Mouse (Mus musculus): ENCODE data around the gene Neu2.
A peak's percentile ranks its signal among the peaks of the same experiment; 100 is the strongest.
"Not testable (repeated sequence)": the region's sequence is repeated elsewhere in the genome, so short reads cannot be mapped to it uniquely, and the experiment has no call there.

The Neu2 gene

GRCm38 (mm10) chr1:87509561-87510165 is at the start of gene Neu2:
Gene Neu2 (plus strand): TSS chr1:87509889.
- DNase-seq, result no peak

GRCm38 (mm10) chr1:87467469-87467868 is 42.2 kb upstream of the Neu2 start:
- DNase-seq, result no peak

DNA sequence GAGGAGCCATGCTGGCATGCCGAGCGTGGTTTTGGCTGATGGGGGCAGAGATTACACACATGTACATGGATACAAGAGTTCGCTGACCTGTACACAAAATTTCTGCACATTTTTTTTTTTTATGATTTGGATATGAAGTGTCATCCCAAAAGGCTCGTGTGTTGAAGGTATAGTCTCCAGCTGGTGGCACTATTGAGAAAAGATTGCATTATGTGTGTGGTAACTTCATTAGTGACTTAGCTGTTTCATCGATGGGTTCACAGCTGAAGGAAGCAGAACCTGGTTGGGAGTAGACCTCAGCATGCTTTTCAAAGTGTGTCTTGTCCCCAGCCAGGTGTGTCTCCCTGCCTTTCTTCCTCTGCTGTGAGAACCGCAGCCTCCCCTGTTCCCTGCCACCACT is 41.4 kb upstream of the Neu2 start:
- no peak for DNase-seq

DNA sequence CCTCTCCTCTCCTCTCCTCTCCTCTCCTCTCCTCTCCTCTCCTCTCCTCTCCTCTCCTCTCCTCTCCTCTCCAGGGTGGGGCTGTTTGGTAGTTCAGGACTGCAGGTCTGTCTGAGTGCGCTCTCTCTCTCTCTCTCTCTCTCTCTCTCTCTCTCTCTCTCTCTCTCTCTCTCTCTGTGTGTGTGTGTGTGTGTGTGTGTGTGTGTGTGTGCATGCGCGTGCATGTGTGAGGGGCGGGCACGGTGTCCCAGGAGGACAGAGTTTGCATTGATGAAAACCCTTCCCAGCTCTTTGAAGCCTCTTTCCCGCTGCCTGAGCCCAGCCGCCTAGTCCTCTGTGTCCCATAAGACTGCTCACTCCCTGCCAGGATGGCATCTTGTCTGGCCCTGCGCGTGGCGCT is 39.7 kb upstream of the Neu2 start, which contains the start of gene Snorc:
TSS of gene Snorc (plus strand) at position 301 of the 400 bp plus-strand sequence.
- DNase-seq, result not testable (repeated sequence)

GRCm38 (mm10) chr1:87471914-87472313 is 37.8 kb upstream of the Neu2 start:
- no peak for DNase-seq

DNA sequence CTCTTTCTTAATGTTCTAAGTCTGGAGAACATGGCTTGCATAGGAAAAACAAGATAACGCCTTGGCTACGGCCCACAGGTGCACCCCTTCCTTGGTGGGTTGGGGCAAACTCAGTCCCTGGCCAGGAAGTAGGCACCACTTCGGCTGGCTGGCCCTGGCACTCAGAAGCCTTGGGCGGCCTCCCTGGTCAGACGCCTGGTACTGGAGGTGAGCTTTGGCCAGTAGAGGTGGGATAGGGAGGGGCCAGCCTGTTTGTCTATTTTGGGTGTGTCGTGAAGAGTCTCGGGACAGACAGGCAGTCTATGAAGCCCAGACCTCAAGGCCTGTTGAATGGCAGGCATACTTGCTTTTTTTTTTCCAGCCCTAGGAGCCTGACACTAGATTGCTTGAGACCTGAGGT is 37.1 kb upstream of the Neu2 start:
- no peak for DNase-seq

GRCm38 (mm10) chr1:87475076-87475895 is 34.4 kb upstream of the Neu2 start:
- no peak for DNase-seq

- no peak for DNase-seq
Observed at GRCm38 (mm10) chr1:87482546-87482945, 27.1 kb upstream of the Neu2 start.

DNA sequence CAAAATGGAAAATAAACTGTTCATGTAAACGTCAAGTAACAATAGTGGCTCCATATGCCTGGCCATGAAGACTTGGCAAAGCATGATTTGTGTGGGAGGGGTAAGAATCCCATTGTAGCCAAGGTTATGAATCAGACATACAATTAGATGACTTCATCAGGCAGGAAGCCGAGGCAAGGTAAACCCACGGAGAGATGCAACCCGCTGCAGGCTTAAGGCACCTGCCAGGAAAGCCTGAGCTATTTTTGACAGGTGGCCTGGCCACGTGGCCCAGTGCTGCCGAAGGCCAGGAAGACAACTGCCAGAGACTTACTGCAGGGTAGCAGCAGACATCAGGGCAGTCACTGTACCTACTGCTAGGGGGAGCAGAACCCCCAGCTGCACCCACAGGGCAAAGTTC is 23.3 kb upstream of the Neu2 start:
- DNase-seq, result peak; percentile 52

GRCm38 (mm10) chr1:87492285-87492684 is 17.4 kb upstream of the Neu2 start:
- no peak for DNase-seq

- no peak for DNase-seq
Observed at GRCm38 (mm10) chr1:87493542-87493941, 16.1 kb upstream of the Neu2 start.

- no peak for DNase-seq
Observed at GRCm38 (mm10) chr1:87505524-87505923, 4.2 kb upstream of the Neu2 start.

DNA sequence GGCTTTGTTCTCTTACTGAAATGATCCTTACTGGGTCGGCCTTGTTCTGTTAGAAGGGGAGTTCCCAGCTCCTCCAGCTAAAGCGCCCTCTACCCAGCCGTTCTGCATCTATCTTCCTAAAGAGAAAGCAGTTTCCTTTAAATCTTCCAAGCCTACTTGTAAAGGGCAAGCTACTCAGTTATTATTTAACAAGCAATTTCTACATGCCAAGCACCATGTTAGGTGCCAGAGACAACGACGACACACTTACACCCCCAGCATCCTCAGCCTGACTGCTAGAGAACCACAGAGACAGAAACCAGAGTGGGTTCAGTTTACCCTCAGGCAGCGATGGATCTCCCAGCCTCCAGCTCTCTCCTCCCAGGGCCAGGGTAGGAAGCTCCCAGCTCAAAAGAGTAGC is 1.8 kb upstream of the Neu2 start:
- no peak for DNase-seq

DNA sequence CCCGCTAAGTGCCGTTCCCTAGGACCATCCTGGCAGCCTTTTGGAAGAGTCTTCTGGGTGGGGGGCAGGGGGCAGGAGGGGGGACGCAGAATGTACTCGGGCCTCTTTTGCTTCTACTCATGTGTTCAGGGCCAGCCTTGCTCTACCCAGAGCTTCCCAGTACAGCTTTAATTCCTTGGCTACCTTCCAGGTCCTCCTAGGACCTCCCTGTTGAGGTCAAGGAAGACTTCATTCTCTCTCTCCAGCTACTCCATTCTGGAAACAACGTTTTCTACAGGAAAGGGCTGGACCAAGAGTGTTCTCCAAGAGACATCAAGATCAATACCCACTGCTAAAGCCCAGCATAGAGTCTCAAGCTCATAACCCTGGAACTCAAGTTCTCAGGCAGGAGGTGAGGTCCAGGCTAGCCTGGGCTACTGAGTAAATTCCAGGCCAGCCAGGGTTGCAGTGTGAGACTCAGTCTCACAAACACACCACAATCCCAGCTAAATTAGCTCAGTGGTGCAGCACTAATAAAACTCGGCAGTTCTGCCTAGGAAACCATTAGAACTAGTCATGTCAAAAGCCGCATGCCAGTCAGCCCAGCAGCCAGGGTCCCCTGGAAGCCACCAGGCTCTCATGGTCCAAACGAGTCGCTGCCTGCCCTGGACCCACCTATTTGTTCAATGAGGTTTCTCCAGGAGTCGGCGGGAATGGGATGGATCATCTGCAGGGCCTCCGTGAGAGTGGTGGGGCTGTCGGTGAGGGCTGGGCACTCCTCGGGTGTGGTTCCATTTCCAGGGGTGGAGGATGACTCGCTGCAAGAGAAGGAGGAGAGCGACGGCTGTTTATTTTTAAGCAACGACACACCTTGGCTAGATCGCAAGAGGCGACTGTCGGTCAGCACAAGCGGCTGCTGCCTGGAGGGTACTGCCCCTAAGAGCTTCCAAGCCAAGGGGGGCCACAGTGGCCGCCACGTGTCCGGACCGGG is 813 bp upstream of the Neu2 start:
- no peak for DNase-seq

DNA sequence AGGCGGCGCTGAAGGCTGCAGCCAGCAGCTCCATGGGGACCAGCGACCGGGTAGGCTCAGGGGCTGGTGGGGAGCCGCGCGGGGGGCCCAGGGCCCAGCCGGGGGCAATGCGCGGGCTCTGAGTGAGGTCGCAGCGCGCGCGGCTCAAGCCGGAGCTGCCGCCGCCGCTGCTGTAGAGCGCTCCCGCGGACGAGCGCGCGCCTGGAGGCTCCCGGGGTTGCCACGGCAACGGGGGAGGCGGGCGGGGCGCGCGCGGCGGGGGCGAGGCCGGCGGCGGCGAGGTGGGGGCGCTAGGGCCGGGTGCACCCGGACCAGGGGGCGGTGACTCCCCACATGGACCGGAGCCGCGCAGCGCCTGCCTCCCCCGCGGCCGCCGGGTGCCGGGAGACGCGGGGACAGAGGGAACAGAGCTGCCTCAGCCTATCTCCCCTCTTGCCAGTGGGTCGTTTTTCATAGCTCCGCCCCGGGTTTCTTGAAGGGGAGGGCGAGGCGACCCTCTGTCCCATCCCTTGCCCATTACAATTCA is 540 bp downstream of the Neu2 start:
- DNase-seq, result peak; percentile 53

GRCm38 (mm10) chr1:87510845-87511244 is 1.2 kb downstream of the Neu2 start:
- DNase-seq, result no peak

DNA sequence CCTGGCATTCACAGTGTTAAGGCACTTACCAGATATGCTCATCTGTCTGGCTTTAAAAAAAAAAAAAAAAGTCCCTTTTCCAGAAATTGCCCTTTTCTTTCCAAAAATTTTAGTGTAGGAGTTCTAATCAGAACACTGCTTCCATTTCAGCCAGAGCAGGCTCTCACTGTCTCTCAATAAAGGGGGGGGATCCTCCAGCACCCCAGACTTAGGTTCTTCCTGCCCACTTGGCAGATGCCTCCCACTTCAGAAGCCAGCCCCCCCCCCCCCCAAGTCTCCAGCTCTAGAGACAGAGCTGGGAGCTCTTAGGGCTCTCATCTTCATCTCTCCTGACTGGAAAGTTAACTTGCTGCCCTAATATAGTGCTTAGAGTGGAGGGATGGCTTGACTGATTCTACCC is 10.8 kb downstream of the Neu2 start:
- no peak for DNase-seq

DNA sequence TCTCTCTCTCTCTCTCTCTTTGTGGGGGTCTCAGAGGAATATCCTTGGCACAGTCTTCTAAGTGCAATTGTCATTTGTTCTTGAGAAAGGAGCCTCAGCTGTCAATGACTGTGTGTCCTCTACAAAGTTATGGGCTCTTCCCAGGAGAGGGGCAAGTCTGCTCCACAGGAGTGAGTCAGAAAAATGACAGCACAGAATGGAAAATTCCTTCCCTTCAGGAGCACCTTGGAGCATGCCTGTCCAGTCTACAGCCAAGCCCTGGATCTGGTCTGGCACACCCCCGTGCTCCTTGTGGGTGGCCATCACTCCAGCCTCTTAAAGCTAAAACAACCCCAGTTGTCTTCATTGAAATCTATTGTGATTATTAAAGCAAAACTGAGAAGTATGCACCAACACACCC is 11.8 kb downstream of the Neu2 start:
- DNase-seq, result no peak

DNA sequence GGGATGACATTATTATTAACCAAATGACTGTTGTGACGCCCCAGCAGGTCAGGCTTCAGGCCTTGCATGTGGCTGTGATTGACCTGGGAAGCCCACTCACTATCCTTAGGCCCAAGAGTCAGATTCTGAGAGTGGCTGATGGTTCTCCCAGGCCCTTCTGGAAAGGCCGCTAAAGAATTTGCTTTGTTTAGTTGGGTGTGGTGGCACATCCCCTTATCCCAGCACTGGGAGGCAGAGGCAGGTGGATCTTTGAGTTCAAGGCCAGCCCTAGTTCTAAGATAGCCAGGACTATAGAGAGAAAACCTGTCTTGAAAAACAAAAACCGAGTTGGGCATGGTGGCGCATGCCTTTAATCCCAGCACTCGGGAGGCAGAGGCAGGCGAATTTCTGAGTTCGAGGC is 15.4 kb downstream of the Neu2 start:
- DNase-seq, result no peak

- no peak for DNase-seq
Observed at GRCm38 (mm10) chr1:87527191-87527590, 17.5 kb downstream of the Neu2 start.

DNA sequence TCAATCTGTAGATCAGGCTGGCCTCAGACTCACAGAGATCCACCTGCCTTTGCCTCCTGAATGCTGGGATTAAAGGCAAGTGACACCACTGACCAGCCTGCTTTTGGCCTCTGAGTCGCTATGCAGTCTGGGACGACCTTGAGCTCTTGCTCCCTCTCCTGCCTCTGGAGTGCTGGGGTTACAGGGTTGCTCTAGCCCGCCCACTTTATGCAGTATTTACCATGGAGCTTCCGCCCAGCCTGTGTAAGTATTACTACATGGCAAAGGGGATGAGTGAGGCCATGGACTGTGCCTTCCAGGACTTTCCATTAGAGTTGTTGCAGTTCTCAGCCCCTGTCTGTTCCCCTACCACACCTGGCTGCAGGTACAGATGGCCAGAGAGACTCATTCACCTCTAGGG is 22.7 kb downstream of the Neu2 start:
- DNase-seq, result no peak

GRCm38 (mm10) chr1:87534118-87534517 is 24.4 kb downstream of the Neu2 start:
- no peak for DNase-seq

DNA sequence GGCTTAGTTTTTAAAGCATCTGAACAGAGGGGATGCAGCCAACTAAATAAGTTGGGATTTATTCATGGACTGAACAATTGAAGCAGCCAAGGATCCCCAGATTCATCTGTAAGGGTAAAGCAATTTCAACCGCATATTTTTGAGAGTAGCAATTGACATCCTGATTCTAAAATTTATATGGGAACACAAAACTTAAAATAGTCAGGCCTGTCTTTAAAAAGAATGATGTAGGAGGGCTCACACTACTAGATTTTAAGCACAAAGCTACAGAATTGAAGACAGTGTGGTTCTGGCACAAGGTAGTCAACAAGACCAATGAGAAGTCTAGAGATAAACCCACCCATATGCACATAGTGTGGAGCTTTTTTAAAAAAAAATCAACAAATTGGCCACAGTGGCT is 27.3 kb downstream of the Neu2 start:
- no peak for DNase-seq

All from thymus, postnatal 14 days (tissue).